Mouse (Mus musculus) left cerebral cortex, adult 8-10 months (tissue): Measurements from ENCODE around the gene Ofd1. TPM values are rescaled to one million over a fixed set of nuclear protein-coding genes. Genes with fewer than 3 reads are reported as not detected.
A peak's percentile ranks its signal among the peaks of the same experiment; 100 is the strongest.

Experiments
- DNase-seq, 2 experiments: peaks; one replicate each; pipeline ENCODE4 v3.0.0; 2022; ENCODE audit warnings: low spot score in 2 of 2
- total RNA-seq, 4 experiments: library from RNA; stranded (reverse); gene quantifications; 2 replicates each; pipeline ENCODE4 v1.2.4; 2022

Ofd1 gene
- total RNA-seq, 4 experiments from 2014 or later: 6.5 to 7.1 (median 6.6) TPM

- DNase-seq: peak in 1 of 2 experiments; percentile 70
Observed at GRCm38 (mm10) chrX:166360455-166360854, 80.0 kb downstream of the Ofd1 start.

- no peak for DNase-seq
Observed at GRCm38 (mm10) chrX:166359927-166360440, 80.5 kb downstream of the Ofd1 start.

DNA sequence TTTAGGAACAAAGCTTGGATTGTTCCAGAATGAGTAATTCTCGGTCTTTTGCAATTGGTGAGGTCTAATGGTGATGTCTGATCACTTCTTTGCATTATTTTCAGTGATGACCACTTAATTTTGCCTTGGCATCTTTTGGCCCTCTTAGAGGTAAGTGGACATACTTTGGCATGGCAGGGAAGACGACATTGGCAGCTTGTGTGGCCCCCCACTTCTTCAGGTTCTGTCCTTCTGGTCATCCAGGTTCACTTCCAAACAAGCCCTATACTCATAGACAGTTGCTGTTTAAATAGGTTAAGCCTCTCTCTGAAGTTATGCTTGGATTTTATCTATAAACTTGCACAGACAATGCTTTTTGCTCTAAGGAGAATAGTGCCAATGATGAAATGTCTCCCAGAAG is 81.5 kb downstream of the Ofd1 start:
- no peak for DNase-seq

DNA sequence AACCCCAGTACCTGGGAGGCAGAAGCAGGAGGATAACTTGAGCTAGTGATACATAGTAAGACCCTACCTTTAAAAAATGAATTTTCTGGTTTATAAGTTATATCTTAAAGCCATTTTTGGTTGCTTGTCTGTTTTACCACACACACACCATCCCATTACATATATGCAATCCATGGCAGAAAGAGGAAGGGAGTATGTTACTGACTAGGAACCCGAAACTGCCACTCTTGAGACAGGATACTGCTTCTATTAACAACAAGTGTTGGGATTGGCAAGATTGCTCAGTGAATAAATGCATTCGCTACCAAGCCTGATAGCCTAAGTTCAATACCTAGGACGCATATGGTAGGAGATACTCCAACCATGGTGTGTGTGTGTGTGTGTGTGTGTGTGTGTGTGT is 84.2 kb downstream of the Ofd1 start:
- DNase-seq: no peak

DNA sequence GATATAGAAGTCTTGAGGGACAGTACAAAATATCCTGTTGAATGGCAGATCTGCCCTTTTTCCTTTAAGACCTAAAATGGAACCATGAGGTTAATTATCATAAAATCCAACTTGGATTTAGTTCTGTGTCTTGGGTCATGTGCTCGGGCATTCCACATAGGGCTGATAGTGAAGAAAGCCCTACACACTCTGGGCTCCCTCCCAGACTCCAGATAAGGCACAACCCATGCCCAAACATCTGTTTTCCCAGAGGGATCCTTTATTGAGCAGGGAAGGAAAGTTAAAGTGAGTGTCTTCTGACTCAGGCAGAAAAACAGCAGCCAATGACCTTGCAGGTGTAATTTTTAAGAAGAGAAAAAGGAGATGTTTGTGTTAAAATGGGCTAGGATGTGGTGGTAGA is 85.6 kb downstream of the Ofd1 start:
- no peak for DNase-seq

DNA sequence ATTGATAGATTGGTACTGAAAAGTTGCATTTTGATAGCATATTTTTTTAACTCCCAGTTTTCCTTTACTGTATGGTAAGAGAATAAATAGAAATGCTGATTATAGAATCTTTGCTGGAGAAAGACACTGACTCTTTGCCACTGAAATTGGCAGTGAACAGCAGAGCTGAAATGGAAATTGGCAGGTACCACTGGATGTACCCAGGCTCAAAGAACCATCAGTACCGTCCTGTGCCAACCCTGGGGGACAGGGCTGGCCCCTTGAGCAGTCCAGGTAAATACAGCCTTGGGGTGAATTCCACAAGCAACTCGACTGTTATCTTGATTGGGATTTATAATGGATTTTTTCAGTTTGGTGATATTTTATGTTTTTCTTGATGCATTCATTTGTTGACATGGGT is 87.1 kb downstream of the Ofd1 start:
- DNase-seq: no peak

DNA sequence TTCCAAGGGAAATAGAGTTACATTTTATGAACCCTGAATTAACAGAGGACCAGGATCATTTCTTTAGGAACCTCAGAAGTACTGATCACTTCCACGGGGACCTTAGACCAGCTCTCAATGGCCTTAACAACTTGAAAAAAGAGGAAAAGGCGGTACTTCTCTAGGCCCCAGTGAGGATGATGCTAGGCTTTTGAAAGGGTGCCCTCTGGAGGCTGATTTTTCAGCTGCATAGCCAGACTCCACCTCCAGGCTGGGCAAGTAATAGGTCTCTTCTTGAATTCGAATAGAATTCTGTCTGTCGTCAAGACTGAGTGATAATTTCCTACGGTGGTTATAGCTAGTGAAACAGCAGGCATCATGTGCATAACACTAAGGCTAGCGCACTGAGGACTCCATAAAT is 88.7 kb downstream of the Ofd1 start:
- DNase-seq: peak; percentile 21 to 28

- no peak for DNase-seq
Observed at GRCm38 (mm10) chrX:166348634-166349033, 91.9 kb downstream of the Ofd1 start.

DNA sequence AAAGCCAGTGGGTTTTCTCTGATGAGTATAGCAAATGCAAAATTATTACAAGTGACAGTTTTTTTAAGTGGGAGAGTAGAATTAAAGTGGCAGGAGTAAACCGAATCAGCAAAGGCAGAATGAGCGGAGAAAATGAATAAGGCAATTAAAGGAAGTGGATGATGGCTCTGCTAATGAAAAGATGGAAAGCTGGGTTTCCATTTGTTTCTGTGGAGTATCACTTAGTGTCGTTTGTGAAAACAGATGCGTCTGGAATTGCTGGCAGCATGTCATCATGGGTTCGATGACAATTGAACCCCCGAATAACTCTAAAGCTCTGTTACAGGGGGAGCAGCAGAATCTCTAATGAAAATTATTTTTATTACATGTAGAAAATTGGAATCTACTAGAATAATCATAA is 92.4 kb downstream of the Ofd1 start:
- DNase-seq: no peak

DNA sequence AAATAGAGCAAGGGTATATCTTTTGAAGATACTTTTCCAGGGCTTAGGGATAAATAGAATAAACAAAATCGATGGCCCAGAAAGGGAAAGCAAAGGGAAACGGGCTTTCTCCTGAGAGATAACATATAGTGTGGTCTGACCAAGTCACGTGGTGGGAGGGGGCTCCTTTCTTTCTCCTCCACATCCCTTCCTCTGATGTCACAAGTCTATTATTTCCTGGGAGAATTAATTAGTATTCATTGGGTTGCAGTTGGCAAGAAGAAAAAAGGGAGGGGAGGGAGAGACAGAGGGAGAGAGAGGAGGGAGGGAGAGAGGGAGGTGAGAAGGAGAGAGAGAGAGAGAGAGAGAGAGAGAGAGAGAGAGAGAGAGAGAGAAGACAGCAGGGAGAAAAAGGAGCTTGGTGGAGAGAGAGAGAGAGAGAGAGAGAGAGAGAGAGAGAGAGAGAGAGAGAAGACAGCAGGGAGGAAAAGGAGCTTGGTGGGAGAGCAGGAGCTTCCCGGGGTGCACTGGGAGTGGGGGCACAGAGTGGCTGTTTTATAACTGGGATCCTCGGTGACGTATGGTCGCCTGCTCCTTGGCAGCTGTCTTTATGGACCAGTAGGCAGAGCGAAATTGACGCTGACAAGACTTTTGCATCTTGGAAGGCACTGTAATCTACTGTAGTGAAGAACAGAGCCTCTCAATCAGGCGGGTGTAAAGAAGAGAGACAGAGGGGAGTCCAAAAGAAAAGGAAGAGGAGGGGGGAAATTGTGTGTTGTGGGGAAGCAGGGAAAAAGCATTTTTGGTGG is 96.1 kb downstream of the Ofd1 start:
- DNase-seq: peak; percentile 25 to 59

DNA sequence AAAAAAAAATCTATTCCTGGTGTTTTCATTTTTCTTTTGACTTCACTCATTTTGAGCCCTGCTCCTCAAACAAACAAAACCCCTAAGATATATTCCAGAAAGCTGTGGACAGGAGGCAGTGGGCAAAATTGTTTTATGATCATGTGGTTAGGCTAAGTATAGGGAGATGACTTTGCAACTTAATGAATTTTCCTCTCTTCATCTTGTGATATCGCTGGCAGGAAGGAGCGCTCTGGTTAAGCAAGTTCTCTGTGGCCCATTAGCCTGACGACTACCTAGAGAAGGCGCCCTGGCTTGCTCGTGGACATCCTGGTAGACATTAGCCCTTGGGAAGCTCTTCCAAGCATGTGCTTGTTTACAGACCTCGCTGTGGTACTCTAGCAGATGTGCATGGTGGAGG is 98.7 kb downstream of the Ofd1 start:
- DNase-seq: no peak

Other genes with a start within 250 kb of the Ofd1 start
- gene Gpm6b, start 201.8 kb downstream of the Ofd1 start, total RNA-seq: 100 to 1,000 TPM; 569 to 727 (median 656) TPM
- 10 to 100 TPM; 42.3 to 52.4 (median 47.3) TPM for gene Trappc2, start 130 bp downstream of the Ofd1 start, total RNA-seq
- 10 to 100 TPM; 35.2 to 41.2 (median 36.3) TPM for gene Rab9, start 39.2 kb upstream of the Ofd1 start, total RNA-seq
- gene Tceanc, start 77.9 kb upstream of the Ofd1 start, total RNA-seq: 1 to 10 TPM; 1.5 to 2.7 (median 2.4) TPM
- 1 to 10 TPM; 1.8 to 2.8 (median 2.2) TPM for gene Egfl6, start 145.0 kb upstream of the Ofd1 start, total RNA-seq